Comparison of ENCODE assay signal across 27 mouse cellular contexts in genomic region chr9:48094756-48095155, GRCm38 (mm10).
DNase-seq lines count a peak whose midpoint lies in the region; TF ChIP-seq lines count a peak whose summit lies in the region.
"Had no signal": no experiment of that assay in that cellular context is flagged by ENCODE, and none has a peak within 500 bp of the region (broad histone marks: within the 10 kb centered on the region; RNA-seq: fewer than 3 reads in every experiment).

No protein-coding gene starts in this region.

- TF ChIP-seq EP300 in heart, adult 2 months (IDR thresholded peaks at IDR 0.05; ENCODE audit: insufficient read depth, low read depth, low read length), result no peak

- H3K4me3 ChIP-seq in heart, adult 2 months, result no peak overlapping the region
- H3K4me3 ChIP-seq: embryonic facial prominence, embryonic 10.5 days; embryonic facial prominence, embryonic 13.5 days; erythroblast, embryonic 14.5 days; forebrain, embryonic 12.5 days; forebrain, embryonic 15.5 days; gastrocnemius, adult 2 months; heart, embryonic 10.5 days; heart, embryonic 13.5 days; hindbrain, embryonic 15.5 days; intestine, embryonic 15.5 days had no signal

- no peak for TF ChIP-seq POLR2A in heart, adult 2 months (IDR thresholded peaks at IDR 0.05; ENCODE audit: insufficient read depth, low read depth, low read length)
- TF ChIP-seq POLR2A in brain, embryonic 14.5 days (IDR thresholded peaks at IDR 0.05; ENCODE audit: borderline replicate concordance, extremely low read depth, insufficient read depth, insufficient read length, poor library complexity, severe bottlenecking), result no peak

- H3K27me3 ChIP-seq in heart, adult 2 months (ENCODE audit: control insufficient read depth, insufficient read depth, low read length), result no peaks in the 10 kb centered on the region
- H3K27me3 ChIP-seq: embryonic facial prominence, embryonic 13.5 days; forebrain, embryonic 12.5 days; forebrain, embryonic 15.5 days; heart, embryonic 13.5 days; hindbrain, embryonic 15.5 days; intestine, embryonic 15.5 days had no signal

- no peaks in the 10 kb centered on the region for H3K79me2 ChIP-seq in heart, adult 2 months (replicated peaks; ENCODE audit: control insufficient read depth, insufficient read depth, low read length)

- peak; percentile 14 to 18 for DNase-seq in cerebellum, adult 18-20 months
- DNase-seq in cerebellum, adult 11 months, result no peak
- peak; percentile 40 to 59 for DNase-seq in cerebellum, postnatal 25 days
- no peak for DNase-seq in cerebellum, adult 8-10 months
- peak; percentile 36 for DNase-seq in heart, adult 11 months
- DNase-seq in heart, adult 2 months, result no peak
- peak; percentile 29 for DNase-seq in brain, embryonic 14.5 days (ENCODE audit: low read depth)
- no peak for DNase-seq in testis, postnatal 10 days (ENCODE audit: low spot score)
- DNase-seq: adrenal gland, adult 8-10 months; adrenal gland, postnatal 25 days; embryo, embryonic 11 days; gastrocnemius, adult 2 months; gastrocnemius, postnatal 14 days; heart, adult 18-20 months; heart, postnatal 14 days; heart, postnatal 4 days; kidney, adult 11 months; kidney, adult 8-10 months had no signal

- no peaks in the 10 kb centered on the region for H3K4me1 ChIP-seq in heart, adult 2 months (ENCODE audit: control insufficient read depth, insufficient read depth, low read length)
- H3K4me1 ChIP-seq: embryonic facial prominence, embryonic 13.5 days; forebrain, embryonic 12.5 days; heart, embryonic 13.5 days; intestine, embryonic 15.5 days had no signal

- intact Hi-C loops in heart, adult 2 months (cut with DNase I), result no loop called here

- H3K27ac ChIP-seq in heart, adult 2 months, result no peak overlapping the region
- H3K27ac ChIP-seq: embryonic facial prominence, embryonic 10.5 days; embryonic facial prominence, embryonic 13.5 days; forebrain, embryonic 12.5 days; forebrain, embryonic 15.5 days; gastrocnemius, adult 2 months; heart, embryonic 10.5 days; heart, embryonic 13.5 days; hindbrain, embryonic 15.5 days; intestine, embryonic 15.5 days had no signal

- TF ChIP-seq CTCF in heart, adult 2 months (IDR thresholded peaks at IDR 0.05), result no peak
- no peak for TF ChIP-seq CTCF in brain, embryonic 14.5 days (IDR thresholded peaks at IDR 0.05; ENCODE audit: borderline replicate concordance, extremely low read depth, insufficient read depth, insufficient read length)

- no peaks in the 10 kb centered on the region for H3K36me3 ChIP-seq in heart, adult 2 months (ENCODE audit: control insufficient read depth, insufficient read depth, low read length)
- H3K36me3 ChIP-seq: embryonic facial prominence, embryonic 10.5 days; embryonic facial prominence, embryonic 13.5 days; forebrain, embryonic 12.5 days; forebrain, embryonic 15.5 days; heart, embryonic 10.5 days; heart, embryonic 13.5 days; hindbrain, embryonic 15.5 days; intestine, embryonic 15.5 days had no signal

- H3K9ac ChIP-seq in heart, adult 2 months (ENCODE audit: low read depth, low read length), result no peak overlapping the region
- H3K9ac ChIP-seq: embryonic facial prominence, embryonic 13.5 days; forebrain, embryonic 12.5 days; forebrain, embryonic 15.5 days; heart, embryonic 13.5 days; hindbrain, embryonic 15.5 days; intestine, embryonic 15.5 days had no signal

- 87% methylated on average over 2 of the region's 2 CpGs for WGBS in heart, adult 2 months

Comparison
In these comparisons a context has a peak if more than half of its experiments do, and no peak if none do; other contexts are left out.
1. DNase-seq: peak in cerebellum, adult 18-20 months (2 of 2), cerebellum, postnatal 25 days (2 of 2), heart, adult 11 months (single experiment) and brain, embryonic 14.5 days (single experiment); none in cerebellum, adult 11 months (single experiment), cerebellum, adult 8-10 months (single experiment), heart, adult 2 months (0 of 2) and testis, postnatal 10 days (single experiment).